Mouse (Mus musculus) heart, adult 2 months (tissue): ENCODE measurements around the gene Tubb4b. TPM values are rescaled to one million over a fixed set of nuclear protein-coding genes. Genes with fewer than 3 reads are reported as not detected.

Experiments used
- DNase-seq, 2 experiments: peaks; one replicate each; pipeline ENCODE4 v3.0.0; 2021
- H3K27ac ChIP-seq: fragments of 200-600 bp; 2 replicates; pipeline ENCODE4 v1.8.1; 2022
- H3K27me3 ChIP-seq: fragments of 200-500 bp; 2 replicates; pipeline ENCODE4 v1.6.1; 2012; ENCODE audit warnings: mild to moderate bottlenecking, low read length, inconsistent platforms, mixed read lengths; ENCODE audit not compliant: control insufficient read depth, insufficient read depth
- H3K36me3 ChIP-seq: fragments of 200-500 bp; 2 replicates; pipeline ENCODE4 v1.6.1; 2012; ENCODE audit warnings: low read length, inconsistent platforms; ENCODE audit not compliant: control insufficient read depth, insufficient read depth
- H3K4me1 ChIP-seq: fragments of 200-500 bp; 2 replicates; pipeline ENCODE4 v1.6.1; 2011; ENCODE audit warnings: low read length; ENCODE audit not compliant: control insufficient read depth, insufficient read depth
- H3K4me3 ChIP-seq: fragments of 200-600 bp; 2 replicates; pipeline ENCODE4 v1.8.1; 2022
- H3K79me2 ChIP-seq: fragments of 200-500 bp; replicated peaks from 2 replicates; pipeline ENCODE4 v1.6.1; 2012; ENCODE audit warnings: mild to moderate bottlenecking, inconsistent platforms, low read length, moderate library complexity, mixed read lengths; ENCODE audit not compliant: control insufficient read depth, insufficient read depth
- H3K9ac ChIP-seq: fragments of 200-500 bp; 2 replicates; pipeline ENCODE4 v1.6.1; 2012; ENCODE audit warnings: low read depth, mild to moderate bottlenecking, control low read depth, inconsistent platforms, low read length, mixed read lengths
- CTCF ChIP-seq: fragments of 200-600 bp; IDR thresholded peaks from 2 replicates; pipeline ENCODE4 v1.8.1; 2022; ENCODE audit warnings: antibody characterized with exemption, mild to moderate bottlenecking, moderate library complexity
- EP300 ChIP-seq: fragments of 200-500 bp; IDR thresholded peaks from 2 replicates; pipeline ENCODE4 v1.6.1; 2011; ENCODE audit warnings: low read depth, low read length, control low read depth; ENCODE audit not compliant: insufficient read depth
- POLR2A ChIP-seq: fragments of 200-500 bp; IDR thresholded peaks from 2 replicates; pipeline ENCODE4 v1.6.1; 2011; ENCODE audit warnings: mild to moderate bottlenecking, low read depth, low read length, control low read depth; ENCODE audit not compliant: insufficient read depth
- WGBS: fragments of 180-500 bp; shearing (Covaris S2); methylation state at CpG from one replicate; pipeline ENCODE4 v1.1.7; 2018; 5-methylcytosine and 5-hydroxymethylcytosine counted together
- intact Hi-C: fragments of 180-260 bp; cut with DNase I; formaldehyde crosslinking; loops from one replicate; pipeline ENCODE4 v1.15.1; 2025
- polyA plus RNA-seq: library from polyadenylated mRNA; depleted of rRNA; stranded (reverse); fragments of >200 nt; gene quantifications from 2 replicates; pipeline ENCODE4 v1.2.3, GENCODE M21; 2012
- total RNA-seq, 2 experiments: library from RNA; stranded (reverse); gene quantifications; 2 replicates each; pipeline ENCODE4 v1.2.3; 2021

Tubb4b gene
- total and polyA plus RNA-seq, 3 experiments = 315 to 342 (median 327) TPM

- no peak for DNase-seq
- Histone ChIP-seq H3K4me1 (peaks cover 2% of the 10 kb centered on the region; the same call in 1 of the 2 replicates), H3K36me3 (no peaks in the 10 kb centered on the region), H3K27ac (no peak overlapping the region), H3K4me3 (no peak overlapping the region), H3K27me3 (peaks cover 5% of the 10 kb centered on the region; the same call in 1 of the 2 replicates), H3K79me2 (no peaks in the 10 kb centered on the region), H3K9ac (no peak overlapping the region)
- TF ChIP-seq EP300 = no peak
- TF ChIP-seq POLR2A = no peak
- no peak for TF ChIP-seq CTCF
- intact Hi-C loops = no loop called here
Observed at GRCm38 (mm10) chr2:25238106-25238505, 13.6 kb upstream of the Tubb4b start.

- DNase-seq = no peak
- no peak for TF ChIP-seq POLR2A
- no peak for TF ChIP-seq EP300
- no peak for TF ChIP-seq CTCF
- no peak overlapping the region for H3K27ac ChIP-seq
- H3K4me3 ChIP-seq = no peak overlapping the region
- no peak overlapping the region for H3K9ac ChIP-seq
- H3K4me1 ChIP-seq = peaks cover 2% of the 10 kb centered on the region; the same call in 1 of the 2 replicates
- peaks cover 2% of the 10 kb centered on the region; the same call in 1 of the 2 replicates for H3K27me3 ChIP-seq
- H3K36me3 ChIP-seq = no peaks in the 10 kb centered on the region
- no peaks in the 10 kb centered on the region for H3K79me2 ChIP-seq
- intact Hi-C loops = no loop called here
- WGBS = 58% methylated on average over 4 of the region's 4 CpGs
Observed at GRCm38 (mm10) chr2:25237522-25237921, 13.0 kb upstream of the Tubb4b start.

GRCm38 (mm10) chr2:25236614-25237013, 12.1 kb upstream of the Tubb4b start, which contains the start of gene Rnf224:
Gene Rnf224, minus strand, starts transcription at chr2:25236787.
- TF ChIP-seq EP300 (no peak), POLR2A (no peak), CTCF (no peak)
- Histone ChIP-seq H3K27me3 (no peaks in the 10 kb centered on the region), H3K9ac (no peak within 1 kb of the TSS), H3K4me1 (peaks cover 2% of the 10 kb centered on the region; the same call in 1 of the 2 replicates), H3K4me3 (no peak within 1 kb of the TSS), H3K36me3 (no peaks in the 10 kb centered on the region), H3K27ac (no peak within 1 kb of the TSS), H3K79me2 (no peaks in the 10 kb centered on the region)
- intact Hi-C loops = no loop called here
- WGBS = 21% methylated on average over 8 of the region's 8 CpGs
- no peak for DNase-seq

GRCm38 (mm10) chr2:25234551-25235220, 10.2 kb upstream of the Tubb4b start:
- no peak for DNase-seq
- Histone ChIP-seq H3K9ac (no peak overlapping the region), H3K79me2 (no peaks in the 10 kb centered on the region), H3K27me3 (no peaks in the 10 kb centered on the region), H3K36me3 (no peaks in the 10 kb centered on the region), H3K27ac (no peak overlapping the region), H3K4me1 (no peaks in the 10 kb centered on the region), H3K4me3 (no peak overlapping the region)
- TF ChIP-seq POLR2A (no peak), EP300 (no peak), CTCF (no peak)
- 54% methylated on average over 5 of the region's 5 CpGs for WGBS
- intact Hi-C loops = no loop called here

- Histone ChIP-seq H3K4me1 (no peaks in the 10 kb centered on the region), H3K27ac (no peak within 1 kb of the TSS), H3K36me3 (no peaks in the 10 kb centered on the region), H3K27me3 (no peaks in the 10 kb centered on the region), H3K4me3 (no peak within 1 kb of the TSS), H3K9ac (no peak within 1 kb of the TSS), H3K79me2 (no peaks in the 10 kb centered on the region)
- no peak for DNase-seq
- intact Hi-C loops = no loop called here
- WGBS = 86% methylated on average over 3 of the region's 3 CpGs
- TF ChIP-seq EP300 (no peak), CTCF (no peak), POLR2A (no peak)
Observed at GRCm38 (mm10) chr2:25234050-25234449, 9.5 kb upstream of the Tubb4b start, which contains the start of gene Slc34a3. Gene Slc34a3, minus strand, starts transcription at chr2:25234364.

- H3K4me1 ChIP-seq = peaks cover 2% of the 10 kb centered on the region; the same call in 1 of the 2 replicates
- H3K27ac ChIP-seq = no peak overlapping the region
- no peaks in the 10 kb centered on the region for H3K27me3 ChIP-seq
- DNase-seq = no peak
- H3K9ac ChIP-seq = no peak overlapping the region
- no peaks in the 10 kb centered on the region for H3K79me2 ChIP-seq
- 63% methylated on average over 4 of the region's 4 CpGs for WGBS
- TF ChIP-seq POLR2A = no peak
- TF ChIP-seq EP300 = no peak
- TF ChIP-seq CTCF = no peak
- H3K36me3 ChIP-seq = no peaks in the 10 kb centered on the region
- intact Hi-C loops = no loop called here
- no peak overlapping the region for H3K4me3 ChIP-seq
Observed at GRCm38 (mm10) chr2:25233421-25233820, 8.9 kb upstream of the Tubb4b start.
